8 mouse cellular contexts compared by ENCODE assay signal in genomic region chr5:139325395-139325966, GRCm38 (mm10). TPM values are rescaled to one million over a fixed set of nuclear protein-coding genes. Genes with fewer than 3 reads are reported as not detected.
DNase-seq lines count a peak whose midpoint lies in the region; ATAC-seq and TF ChIP-seq lines count a peak whose summit lies in the region.

Gene Adap1 (minus strand): TSS chr5:139325622.

- peak within 1 kb of the TSS; percentile 44 for H3K9ac ChIP-seq in embryonic facial prominence, embryonic 15.5 days
- H3K9ac ChIP-seq in heart, postnatal 0 days (replicated peaks; ENCODE audit: low read depth, low read length) = peak within 1 kb of the TSS; percentile 67

- peaks cover 21% of the 10 kb centered on the region; the same call in 1 of the 2 replicates for H3K4me1 ChIP-seq in embryonic facial prominence, embryonic 15.5 days
- peaks cover 6% of the 10 kb centered on the region; the same call in 1 of the 2 replicates for H3K4me1 ChIP-seq in heart, postnatal 0 days (ENCODE audit: control insufficient read depth, insufficient read depth)
- peaks cover 4% of the 10 kb centered on the region for H3K4me1 ChIP-seq in lung, adult 2 months (ENCODE audit: control insufficient read depth, insufficient read depth, low read length)

- TF ChIP-seq EP300 in heart, postnatal 0 days (IDR thresholded peaks at IDR 0.05; ENCODE audit: low read depth) = no peak

- peak within 1 kb of the TSS; percentile 99 for H3K4me2 ChIP-seq in embryonic facial prominence, embryonic 15.5 days (replicated peaks)
- peak within 1 kb of the TSS; percentile 96 for H3K4me2 ChIP-seq in heart, postnatal 0 days (ENCODE audit: low read depth, low read length)

- 4% methylated on average over 54 of the region's 61 CpGs for WGBS in embryonic facial prominence, embryonic 15.5 days
- 2% methylated on average over 39 of the region's 61 CpGs for WGBS in heart, postnatal 0 days
- 9% methylated on average over 60 of the region's 61 CpGs for WGBS in lung, adult 2 months

- H3K27ac ChIP-seq in embryonic facial prominence, embryonic 15.5 days (replicated peaks) = no peak within 1 kb of the TSS
- H3K27ac ChIP-seq in heart, postnatal 0 days (ENCODE audit: low read depth) = no peak within 1 kb of the TSS
- peak within 1 kb of the TSS; percentile 98 for H3K27ac ChIP-seq in layer of hippocampus, adult 2 months

- H3K9me3 ChIP-seq in embryonic facial prominence, embryonic 15.5 days (replicated peaks) = no peaks in the 10 kb centered on the region
- no peaks in the 10 kb centered on the region for H3K9me3 ChIP-seq in heart, postnatal 0 days (replicated peaks; ENCODE audit: control insufficient read depth, low read length)

- H3K27me3 ChIP-seq in embryonic facial prominence, embryonic 15.5 days = peaks cover 45% of the 10 kb centered on the region
- H3K27me3 ChIP-seq in heart, postnatal 0 days (ENCODE audit: control insufficient read depth, insufficient read depth, low read length) = peaks cover 36% of the 10 kb centered on the region

- peak; percentile 80 for DNase-seq in CD4-positive helper T cell, adult 2 months (ENCODE audit: low read depth, low spot score)
- DNase-seq in adrenal gland, adult 18-20 months (ENCODE audit: low spot score in 2 of 2) = peak; percentile 60 to 73
- no peak for DNase-seq in heart, postnatal 0 days (ENCODE audit: low spot score)
- DNase-seq in layer of hippocampus, adult 2 months (ENCODE audit: low spot score in 2 of 2) = peak; percentile 52 to 72
- DNase-seq in lung, adult 2 months = peak; percentile 54
- DNase-seq in thymus, postnatal 36 days = peak; percentile 53 to 64

- no peak; the same call in 1 of the 2 replicates for TF ChIP-seq CTCF in heart, postnatal 0 days (IDR thresholded peaks at IDR 0.05; ENCODE audit: low read depth)
- peak; percentile 73 for TF ChIP-seq CTCF in layer of hippocampus, adult 2 months (conservative IDR thresholded peaks at IDR 0.05)
- no peak for TF ChIP-seq CTCF in lung, adult 2 months (IDR thresholded peaks at IDR 0.05; ENCODE audit: insufficient read depth, low read length)

- peak; percentile 71 for ATAC-seq in embryonic facial prominence, embryonic 15.5 days (ENCODE audit: insufficient number of reproducible peaks, low FRiP score, low TSS enrichment, low read depth)
- peak; percentile 67 for ATAC-seq in heart, postnatal 0 days (ENCODE audit: insufficient read depth, low read depth)
- ATAC-seq in neutrophil, adult 5-6 weeks (ENCODE audit: extremely low read depth, insufficient number of reproducible peaks, low FRiP score, poor library complexity, severe bottlenecking) = peak; percentile 28

- peak within 1 kb of the TSS; percentile 59 for H3K4me3 ChIP-seq in embryonic facial prominence, embryonic 15.5 days (replicated peaks)
- peak within 1 kb of the TSS; percentile 56 for H3K4me3 ChIP-seq in heart, postnatal 0 days (ENCODE audit: low read depth, low read length)
- peak within 1 kb of the TSS; percentile 59 for H3K4me3 ChIP-seq in layer of hippocampus, adult 2 months
- peak within 1 kb of the TSS; percentile 27 for H3K4me3 ChIP-seq in lung, adult 2 months (replicated peaks; ENCODE audit: extremely low read depth, low read depth, low read length)

- no peak for TF ChIP-seq POLR2A in lung, adult 2 months (IDR thresholded peaks at IDR 0.05; ENCODE audit: borderline replicate concordance, extremely low read depth, low read depth, low read length)

- H3K36me3 ChIP-seq in embryonic facial prominence, embryonic 15.5 days = no peaks in the 10 kb centered on the region
- no peaks in the 10 kb centered on the region for H3K36me3 ChIP-seq in heart, postnatal 0 days (replicated peaks; ENCODE audit: control insufficient read depth, insufficient read depth, low read length)

RNA-seq across cellular contexts. Expression of gene Adap1, which starts in this region (rescaled TPM):
- 10 to 100 TPM in 1 of 2 experiments, 1 to 10 TPM in 1; 4.5 to 11.6 TPM for total RNA-seq in adrenal gland, adult 18-20 months (2021)
- polyA plus RNA-seq in embryonic facial prominence, embryonic 15.5 days (2015; fragmentation: Nextera tagmentation; extraction: Ambion mirVana) = 2.5 and 2.9 TPM in 2 replicates
- total RNA-seq in heart, postnatal 0 days (2014; rRNA removed; ENCODE audit: low replicate concordance) = 0.53 and 1.5 TPM in 2 replicates
- 0.84 and 1.00 TPM in 2 replicates for polyA plus RNA-seq in heart, postnatal 0 days (2015; fragmentation: Nextera tagmentation; extraction: Ambion mirVana)
- total RNA-seq in layer of hippocampus, adult 2 months (2021) = 100 to 1,000 TPM; 162 to 171 TPM
- 12.1 and 13.8 TPM in 2 replicates for polyA plus RNA-seq in lung, adult 2 months (2012; rRNA removed)
- 20.8 and 21.1 TPM in 2 replicates for total RNA-seq in neutrophil, adult 5-6 weeks (2017)
